Mouse (Mus musculus) C2C12 (cell line): ENCODE results near the gene Plcb4. TPM values are rescaled to one million over a fixed set of nuclear protein-coding genes. Genes with fewer than 3 reads are reported as not detected.

Experiments
- H3K27me3 ChIP-seq: one replicate; pipeline ENCODE4 v1.6.1; 2011; ENCODE audit not compliant: control insufficient read depth, insufficient read depth, insufficient read length
- H3K36me3 ChIP-seq: one replicate; pipeline ENCODE4 v1.6.1; 2011; ENCODE audit not compliant: control insufficient read depth, insufficient read depth
- H3K4me3 ChIP-seq: one replicate; pipeline ENCODE4 v1.5.1; 2011; ENCODE audit warnings: mild to moderate bottlenecking, control low read depth; ENCODE audit not compliant: poor library complexity, insufficient read depth, severe bottlenecking
- H3K79me2 ChIP-seq: one replicate; pipeline ENCODE4 v1.6.1; 2011; ENCODE audit not compliant: control insufficient read depth, insufficient read depth
- H3K79me3 ChIP-seq: one replicate; pipeline ENCODE4 v1.6.1; 2011; ENCODE audit warnings: low read depth, control low read depth
- H3ac ChIP-seq: one replicate; pipeline ENCODE3; 2011; ENCODE audit warnings: low read depth; ENCODE audit not compliant: control insufficient read depth, insufficient read length
- CEBPB ChIP-seq: IDR thresholded peaks from one replicate; pipeline ENCODE4 v1.6.1; 2011; ENCODE audit warnings: low read depth, mild to moderate bottlenecking, control low read depth, moderate library complexity
- CTCF ChIP-seq: IDR thresholded peaks from one replicate; pipeline ENCODE4 v1.5.1; 2011; ENCODE audit not compliant: control insufficient read depth, insufficient read depth, insufficient read length
- FOSL1 ChIP-seq: IDR thresholded peaks from one replicate; pipeline ENCODE4 v1.8.0; 2011; ENCODE audit warnings: mild to moderate bottlenecking, low read length; ENCODE audit not compliant: poor library complexity, insufficient read depth, severe bottlenecking
- MAX ChIP-seq: IDR thresholded peaks from one replicate; pipeline ENCODE4 v1.6.1; 2011; ENCODE audit warnings: mild to moderate bottlenecking, control low read depth
- MYOD1 ChIP-seq: IDR thresholded peaks from one replicate; pipeline ENCODE4 v1.6.1; 2011; ENCODE audit warnings: low read depth; ENCODE audit not compliant: control insufficient read depth, insufficient read length
- MYOG ChIP-seq: IDR thresholded peaks from one replicate; pipeline ENCODE4 v1.6.1; 2011; ENCODE audit not compliant: control insufficient read depth, insufficient read length; ENCODE audit errors: extremely low read depth
- USF1 ChIP-seq: IDR thresholded peaks from one replicate; pipeline ENCODE4 v1.6.1; 2011; ENCODE audit warnings: low read depth, mild to moderate bottlenecking, control low read depth, moderate library complexity
- long read RNA-seq, 2 experiments: library from polyadenylated mRNA; unstranded; transcript quantifications; one replicate each; pipeline ENCODE4 v2.0.0; 2019 to 2020
- polyA plus RNA-seq: library from polyadenylated mRNA; unstranded; fragments of >200 nt; fragmentation: generic; extraction: Trizol; gene quantifications from one replicate; pipeline ENCODE4 v1.2.1, GENCODE M21; 2012; ENCODE audit warnings: missing spikeins

Plcb4 gene
- polyA plus RNA-seq: 3.0 TPM
- long read RNA-seq, experiment 1, partial matches to known transcripts: 0 of 5 reads
- long read RNA-seq, experiment 1, other reads (novel, unspliced or antisense): 5 of 5 reads
- long read RNA-seq, experiment 2, partial matches to known transcripts: 8 of 20 reads
- long read RNA-seq, experiment 2, other reads (novel, unspliced or antisense): 12 of 20 reads

- TF ChIP-seq CTCF (no peak), CEBPB (no peak), MYOD1 (no peak), USF1 (no peak), FOSL1 (no peak), MAX (no peak)
- no peaks in the 10 kb centered on the region for H3K27me3 ChIP-seq
- H3ac ChIP-seq: peak within 1 kb of the TSS; percentile 97
- no peaks in the 10 kb centered on the region for H3K79me2 ChIP-seq
- H3K79me3 ChIP-seq: no peaks in the 10 kb centered on the region
- peak within 1 kb of the TSS; percentile 41 for H3K4me3 ChIP-seq
- H3K36me3 ChIP-seq: no peaks in the 10 kb centered on the region
Measured at GRCm38 (mm10) chr2:135658486-135659390, at the start of gene Plcb4. Gene Plcb4 (plus strand): TSS chr2:135659011.

- H3K79me3 ChIP-seq: no peaks in the 10 kb centered on the region
- H3ac ChIP-seq: no peak overlapping the region
- H3K79me2 ChIP-seq: no peaks in the 10 kb centered on the region
- no peaks in the 10 kb centered on the region for H3K36me3 ChIP-seq
- TF ChIP-seq CEBPB (no peak), FOSL1 (no peak), USF1 (no peak), MAX (no peak), CTCF (no peak), MYOD1 (no peak), MYOG (no peak)
- no peaks in the 10 kb centered on the region for H3K27me3 ChIP-seq
- H3K4me3 ChIP-seq: no peak overlapping the region
Measured at GRCm38 (mm10) chr2:135614651-135615261, 44.1 kb upstream of the Plcb4 start.

- H3K79me2 ChIP-seq: no peaks in the 10 kb centered on the region
- H3K36me3 ChIP-seq: no peaks in the 10 kb centered on the region
- H3K27me3 ChIP-seq: no peaks in the 10 kb centered on the region
- H3K4me3 ChIP-seq: no peak overlapping the region
- no peaks in the 10 kb centered on the region for H3K79me3 ChIP-seq
- TF ChIP-seq FOSL1: peak; percentile 28
- TF ChIP-seq MYOD1: no peak
- TF ChIP-seq CTCF: no peak
- no peak overlapping the region for H3ac ChIP-seq
Measured at GRCm38 (mm10) chr2:135616090-135616489, 42.7 kb upstream of the Plcb4 start.

- H3K4me3 ChIP-seq: no peak overlapping the region
- no peaks in the 10 kb centered on the region for H3K79me2 ChIP-seq
- H3K79me3 ChIP-seq: no peaks in the 10 kb centered on the region
- no peak overlapping the region for H3ac ChIP-seq
- no peaks in the 10 kb centered on the region for H3K27me3 ChIP-seq
- no peak for TF ChIP-seq USF1
- no peak for TF ChIP-seq FOSL1
- no peak for TF ChIP-seq MYOG
- no peak for TF ChIP-seq CEBPB
- TF ChIP-seq MYOD1: no peak
- TF ChIP-seq MAX: no peak
- no peak for TF ChIP-seq CTCF
- no peaks in the 10 kb centered on the region for H3K36me3 ChIP-seq
Measured at GRCm38 (mm10) chr2:135618551-135618950, 40.3 kb upstream of the Plcb4 start.

GRCm38 (mm10) chr2:135619956-135620355, 38.9 kb upstream of the Plcb4 start:
- no peaks in the 10 kb centered on the region for H3K79me2 ChIP-seq
- no peaks in the 10 kb centered on the region for H3K27me3 ChIP-seq
- H3K79me3 ChIP-seq: no peaks in the 10 kb centered on the region
- no peak overlapping the region for H3ac ChIP-seq
- H3K36me3 ChIP-seq: no peaks in the 10 kb centered on the region
- TF ChIP-seq USF1 (no peak), MYOG (no peak), CTCF (no peak), MAX (no peak), CEBPB (no peak), FOSL1 (no peak), MYOD1 (no peak)
- H3K4me3 ChIP-seq: no peak overlapping the region

- TF ChIP-seq MYOG (no peak), USF1 (no peak), CTCF (no peak), MAX (no peak), FOSL1 (no peak), CEBPB (no peak), MYOD1 (no peak)
- H3K79me3 ChIP-seq: no peaks in the 10 kb centered on the region
- no peaks in the 10 kb centered on the region for H3K27me3 ChIP-seq
- H3K36me3 ChIP-seq: no peaks in the 10 kb centered on the region
- no peaks in the 10 kb centered on the region for H3K79me2 ChIP-seq
- no peak overlapping the region for H3ac ChIP-seq
- H3K4me3 ChIP-seq: no peak overlapping the region
Measured at GRCm38 (mm10) chr2:135627821-135628220, 31.0 kb upstream of the Plcb4 start.
